Mouse (Mus musculus) Patski (cell line): ENCODE measurements around the gene Gm5460. TPM values are rescaled to one million over a fixed set of nuclear protein-coding genes. Genes with fewer than 3 reads are reported as not detected.

ENCODE experiments used
- ATAC-seq: fragments of 100-300 bp; one replicate; pipeline ENCODE4 v1.8.0; 2021
- CTCF ChIA-PET: fragments of 350-600 bp; sonication (Branson Sonifier 250); formaldehyde crosslinking; loops from one replicate; lab custom pipeline; 2022; ENCODE audit warnings: inconsistent platforms; lab: Charles Lee
- POLR2A ChIA-PET: fragments of 350-600 bp; sonication (Branson Sonifier 250); formaldehyde crosslinking; loops from one replicate; lab custom pipeline; 2022; ENCODE audit warnings: antibody characterized with exemption, inconsistent platforms; lab: Charles Lee
- DNase-seq: peaks from one replicate; pipeline ENCODE4 v3.0.0-alpha.2; 2011; ENCODE audit warnings: low read depth, low spot score
- H3K27me3 ChIP-seq: fragments of 371-371 bp; one replicate; pipeline ENCODE4 v1.5.1; 2021
- CTCF ChIP-seq: fragments of 100-300 bp; IDR thresholded peaks from one replicate; pipeline ENCODE4 v1.5.1; 2021
- in situ Hi-C: fragments of 300-500 bp; cut with MboI; formaldehyde crosslinking; loops from 3 replicates; pipeline ENCODE4 v1.11.1; 2018; ENCODE audit warnings: low pct_unique_long_range_greater_than_20kb, mixed read lengths
- polyA plus RNA-seq: library from polyadenylated mRNA; unstranded; gene quantifications from one replicate; pipeline ENCODE4 v1.2.3, GENCODE M21; 2021

Gene Gm5460
- polyA plus RNA-seq, 1 experiment from 2014 or later = not detected

DNA sequence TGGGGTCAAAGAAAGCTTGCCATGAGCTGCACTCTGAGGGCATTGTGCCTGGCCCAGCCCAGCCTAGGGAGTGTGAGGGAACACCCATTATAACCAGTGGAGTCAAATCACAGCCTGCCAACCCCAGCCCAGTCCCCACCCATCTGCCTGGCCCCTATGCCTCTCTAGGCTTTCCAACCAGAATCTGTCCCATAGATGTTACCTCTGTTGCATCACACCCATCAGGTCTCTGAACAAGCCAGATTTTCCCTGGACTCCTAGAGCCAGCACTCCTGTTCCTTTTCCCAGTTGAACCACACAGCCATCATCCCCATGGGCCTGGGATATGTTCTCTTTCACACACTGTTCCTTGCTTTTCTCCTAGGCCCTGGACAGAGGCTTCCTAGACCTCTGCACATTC, 15.1 kb upstream of the Gm5460 start:
- ChIA-PET POLR2A (no interaction called here), CTCF (no interaction called here)

DNA sequence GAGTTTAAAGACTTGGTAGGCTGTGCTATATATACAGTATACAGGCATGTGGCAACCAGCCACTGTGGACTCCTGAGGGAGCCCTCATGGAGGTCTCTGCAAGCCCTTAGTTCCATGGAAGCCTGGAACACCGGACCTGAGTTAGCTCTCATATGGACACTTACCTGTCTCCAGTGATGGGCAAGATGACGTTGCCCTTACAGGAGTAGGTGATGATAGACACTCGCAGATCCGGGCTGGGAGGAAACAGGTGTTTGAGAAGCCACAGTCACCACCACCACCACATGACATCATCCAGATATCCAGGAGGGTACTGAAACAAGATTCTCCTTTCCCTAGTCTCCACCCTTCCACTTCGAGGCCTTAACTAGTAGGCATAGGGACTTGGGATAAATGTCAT, 14.2 kb upstream of the Gm5460 start:
- ATAC-seq (no peak), DNase-seq (no peak)
- ChIA-PET CTCF (no interaction called here), POLR2A (no interaction called here)
- in situ Hi-C loops = no loop called here
- H3K27me3 ChIP-seq = no peaks in the 10 kb centered on the region
- TF ChIP-seq CTCF = no peak

More for the DNA sequence above, 15.1 kb upstream of the Gm5460 start:
- ATAC-seq (no peak), DNase-seq (no peak)
- TF ChIP-seq CTCF = no peak
- no peaks in the 10 kb centered on the region for H3K27me3 ChIP-seq
- in situ Hi-C loops = no loop called here

DNA sequence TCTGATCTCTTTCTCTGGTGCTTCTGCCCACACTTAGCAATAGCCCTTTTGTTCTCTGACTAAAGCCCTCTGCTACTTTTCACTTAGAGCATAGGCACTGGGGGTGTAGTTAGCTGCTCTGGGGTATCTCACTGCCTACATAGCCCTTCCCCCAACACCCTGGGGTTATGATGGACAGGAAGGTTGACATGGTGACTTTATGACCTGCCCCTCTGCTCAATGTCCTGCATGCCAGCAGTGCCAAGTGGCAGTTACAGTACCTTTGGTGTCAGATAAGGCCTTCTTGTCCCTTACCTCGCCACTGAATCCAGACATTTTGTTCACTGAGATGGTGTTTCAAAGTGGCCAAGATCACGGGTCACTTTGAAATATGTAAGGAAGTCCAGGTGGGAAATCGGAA, 1.5 kb upstream of the Gm5460 start, which contains the start of gene Gm30083:
Gene Gm30083 (minus strand): TSS at position 120 of the 400 bp plus-strand sequence.
- ATAC-seq (no peak), DNase-seq (no peak)
- ChIA-PET POLR2A (no interaction called here), CTCF (no interaction called here)
- TF ChIP-seq CTCF = no peak
- in situ Hi-C loops = no loop called here
- no peaks in the 10 kb centered on the region for H3K27me3 ChIP-seq

DNA sequence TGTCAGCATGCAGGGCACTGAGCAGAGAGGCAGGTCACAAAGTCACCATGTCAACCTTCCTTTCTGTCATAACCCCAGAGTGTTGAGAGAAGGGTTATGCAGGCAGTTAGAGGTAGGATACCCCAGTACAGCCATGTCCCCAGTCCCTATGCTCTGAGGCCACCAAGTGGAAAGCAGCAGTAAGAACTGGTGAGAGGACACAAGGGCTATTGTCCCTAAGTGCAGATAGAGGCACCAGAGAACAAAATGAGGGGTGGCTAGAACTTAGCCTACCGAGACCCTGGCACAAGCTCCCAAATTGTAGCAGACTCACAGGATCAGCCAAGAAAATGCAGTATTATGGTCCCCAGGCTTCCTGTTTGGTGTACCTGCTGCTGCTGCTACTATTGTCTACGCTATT, 380 bp downstream of the Gm5460 start:
- ChIA-PET POLR2A (no interaction called here), CTCF (no interaction called here)
- in situ Hi-C loops = no loop called here
- no peak for TF ChIP-seq CTCF
- DNase-seq = no peak
- H3K27me3 ChIP-seq = no peaks in the 10 kb centered on the region
- no peak for ATAC-seq

DNA sequence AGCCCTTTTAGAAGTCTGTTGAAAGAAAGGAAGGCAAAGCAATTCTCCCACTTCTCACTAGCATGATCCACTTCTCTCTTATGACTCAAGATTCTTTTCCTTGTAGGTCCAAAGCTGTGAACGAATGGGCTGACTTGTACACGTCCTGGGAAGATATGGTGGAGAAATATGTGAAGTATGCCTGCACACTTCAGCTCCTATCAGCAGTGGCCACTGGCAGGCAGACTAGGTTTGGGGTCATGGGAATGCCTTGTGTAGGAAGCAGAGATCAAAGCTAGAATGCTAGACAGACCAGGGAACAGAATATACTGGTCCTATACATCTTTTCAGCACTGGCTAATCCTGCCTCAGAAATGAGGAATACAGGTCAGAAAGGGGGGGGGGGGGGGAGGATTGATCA, 10.2 kb downstream of the Gm5460 start:
- DNase-seq (no peak), ATAC-seq (no peak)
- TF ChIP-seq CTCF = no peak
- POLR2A ChIA-PET = no interaction called here
- peaks cover 3% of the 10 kb centered on the region for H3K27me3 ChIP-seq
- CTCF ChIA-PET = no interaction called here
- in situ Hi-C loops = no loop called here

DNA sequence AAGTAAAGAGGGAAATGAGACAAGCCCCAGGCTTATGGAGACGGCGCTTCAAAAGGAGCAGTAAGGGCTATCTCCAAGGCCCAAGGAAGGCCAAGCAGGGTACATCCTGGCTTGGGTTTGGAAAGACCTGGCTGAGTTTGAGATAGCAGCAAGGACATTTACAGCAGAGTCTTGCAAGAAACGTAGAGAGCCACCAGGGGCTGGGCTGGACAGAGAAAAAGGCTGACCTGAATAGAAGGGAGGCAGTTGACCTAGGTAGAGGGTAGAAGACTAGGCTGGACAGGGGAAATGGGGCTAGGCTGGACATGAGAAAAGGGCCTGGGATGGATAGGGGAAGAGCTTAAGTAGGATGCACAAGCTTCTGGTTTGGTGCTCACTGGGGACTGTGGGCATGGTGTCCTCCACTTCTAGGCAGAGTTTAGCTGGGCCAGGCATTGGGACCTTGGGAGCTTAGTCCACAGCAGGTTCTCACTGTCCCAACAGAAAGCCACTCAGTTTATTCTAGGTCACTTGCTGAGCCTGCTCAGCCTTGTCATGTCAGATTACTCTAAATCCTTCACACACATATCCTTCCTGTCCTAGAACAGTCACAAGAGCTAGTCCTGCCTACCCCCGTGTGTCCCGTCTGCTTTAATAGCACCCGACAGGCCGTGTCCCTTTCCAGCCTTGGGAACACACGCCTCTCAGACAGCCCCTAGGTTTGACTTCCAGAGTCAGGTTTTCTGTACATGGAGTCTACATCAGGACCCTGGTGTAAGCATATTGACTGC, 17.5 kb downstream of the Gm5460 start:
- in situ Hi-C loops = no loop called here
- CTCF ChIA-PET = no interaction called here
- TF ChIP-seq CTCF = no peak
- POLR2A ChIA-PET = no interaction called here
- no peak for ATAC-seq
- DNase-seq = no peak
- peaks cover 3% of the 10 kb centered on the region for H3K27me3 ChIP-seq

DNA sequence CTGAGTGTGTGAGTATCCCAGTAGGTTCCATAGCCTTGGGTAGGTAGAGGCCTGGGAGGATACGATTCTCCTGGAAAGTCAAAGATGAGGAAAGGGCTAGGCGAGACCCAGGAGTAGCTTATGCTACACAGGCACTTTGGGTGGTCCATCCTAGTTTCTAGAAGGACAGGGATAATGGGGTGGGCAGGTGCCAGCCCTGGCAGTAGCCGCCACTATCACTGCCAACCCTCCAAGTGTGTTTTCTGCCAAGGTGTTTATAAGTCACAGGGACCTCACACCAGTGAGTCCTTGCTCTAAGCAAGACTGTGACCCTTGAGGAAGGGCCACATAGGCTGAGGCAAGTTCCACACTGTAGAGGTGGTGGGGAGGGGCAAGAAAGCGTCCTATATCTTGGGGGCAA, 24.7 kb downstream of the Gm5460 start:
- no peak for ATAC-seq
- CTCF ChIA-PET = no interaction called here
- in situ Hi-C loops = no loop called here
- no peak for TF ChIP-seq CTCF
- DNase-seq = no peak
- H3K27me3 ChIP-seq = no peaks in the 10 kb centered on the region
- POLR2A ChIA-PET = no interaction called here

DNA sequence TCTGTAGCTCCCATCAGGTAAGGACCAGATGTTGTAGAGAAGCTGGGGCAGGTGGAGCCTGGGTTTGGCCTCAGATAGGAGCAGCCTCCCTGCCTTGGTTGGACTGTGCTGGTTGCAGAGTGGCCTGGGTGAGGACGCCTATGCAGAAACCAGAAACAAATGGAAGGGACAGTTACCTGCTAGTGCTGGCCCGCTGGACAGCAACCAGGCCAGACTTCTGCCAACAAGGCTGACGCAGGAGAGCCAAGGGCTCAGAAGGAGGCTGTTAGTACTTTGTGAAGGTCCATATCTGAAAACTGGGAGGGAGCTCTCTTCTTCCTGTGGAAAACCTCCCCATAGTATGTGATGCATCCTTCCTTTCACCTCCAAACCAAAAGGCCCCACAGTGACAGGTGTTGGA, 26.8 kb downstream of the Gm5460 start:
- CTCF ChIA-PET = no interaction called here
- ATAC-seq (no peak), DNase-seq (no peak)
- no peak for TF ChIP-seq CTCF
- in situ Hi-C loops = no loop called here
- no peaks in the 10 kb centered on the region for H3K27me3 ChIP-seq
- POLR2A ChIA-PET = interaction anchor here (0.7 kb wide), 1 partner anchor 10 kb away, joined by 4 read pairs; no protein-coding TSS in a partner anchor

DNA sequence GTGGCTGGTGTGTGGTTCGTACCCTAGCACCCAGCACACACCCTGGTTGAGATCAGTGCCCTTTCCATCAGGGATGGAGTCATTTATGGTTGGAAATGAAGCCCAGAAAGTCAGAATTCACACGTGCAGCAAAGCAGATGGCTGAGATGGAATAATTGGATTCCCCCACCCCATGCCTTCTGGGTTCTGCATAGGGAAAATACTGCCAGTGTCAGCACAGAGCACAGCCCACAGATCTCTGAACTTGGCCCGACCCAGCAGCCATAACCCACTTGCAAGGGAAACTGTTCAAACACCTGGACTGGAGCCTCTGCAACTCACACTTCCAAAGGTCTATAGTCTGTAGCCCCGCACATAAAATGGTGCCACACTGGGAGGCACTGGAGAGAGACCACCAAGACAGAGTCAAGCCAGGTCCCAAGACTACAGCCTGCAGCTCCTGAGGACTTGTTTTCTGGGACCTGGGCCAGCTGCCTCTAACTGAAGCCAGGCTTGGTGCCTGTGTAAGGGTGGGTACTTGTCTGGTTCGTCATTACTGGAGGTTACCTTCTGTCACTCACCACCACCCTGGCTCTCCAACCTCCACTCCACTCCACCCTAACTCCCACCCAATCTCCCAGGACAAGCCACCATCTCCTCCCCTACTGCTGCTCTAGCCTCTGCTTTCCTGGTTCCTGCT, 33.7 kb downstream of the Gm5460 start:
- CTCF ChIA-PET = no interaction called here
- POLR2A ChIA-PET = no interaction called here
- no peak for ATAC-seq
- no peaks in the 10 kb centered on the region for H3K27me3 ChIP-seq
- in situ Hi-C loops = no loop called here
- DNase-seq = no peak
- TF ChIP-seq CTCF = no peak

DNA sequence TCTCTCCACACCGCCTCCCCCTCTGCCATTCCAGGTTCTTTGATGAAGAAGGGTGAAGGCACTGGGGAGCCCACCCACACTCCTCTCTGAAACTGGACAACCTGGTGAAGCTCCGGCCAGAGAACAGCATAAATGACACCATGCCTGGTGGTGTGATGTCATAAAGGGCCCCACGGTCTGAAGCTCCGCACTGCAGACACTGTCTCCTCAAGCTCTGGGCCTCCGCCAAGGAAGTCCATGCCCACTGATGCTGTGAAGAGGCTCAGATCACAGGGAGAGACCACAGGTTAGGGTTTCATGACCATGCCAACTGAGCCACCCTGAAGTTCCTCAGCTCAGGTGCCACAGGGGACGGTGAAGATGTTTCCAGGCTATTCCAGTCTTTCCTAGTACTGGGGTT, 36.0 kb downstream of the Gm5460 start, which contains the start of gene Antxrl:
Gene Antxrl (plus strand): TSS at position 192 of the 400 bp plus-strand sequence.
- H3K27me3 ChIP-seq = no peaks in the 10 kb centered on the region
- in situ Hi-C loops = no loop called here
- ChIA-PET CTCF (no interaction called here), POLR2A (interaction anchor here (1.0 kb wide), 1 partner anchor 9 kb away, joined by 4 read pairs; no protein-coding TSS in a partner anchor)
- DNase-seq = no peak
- TF ChIP-seq CTCF = no peak
- no peak for ATAC-seq

DNA sequence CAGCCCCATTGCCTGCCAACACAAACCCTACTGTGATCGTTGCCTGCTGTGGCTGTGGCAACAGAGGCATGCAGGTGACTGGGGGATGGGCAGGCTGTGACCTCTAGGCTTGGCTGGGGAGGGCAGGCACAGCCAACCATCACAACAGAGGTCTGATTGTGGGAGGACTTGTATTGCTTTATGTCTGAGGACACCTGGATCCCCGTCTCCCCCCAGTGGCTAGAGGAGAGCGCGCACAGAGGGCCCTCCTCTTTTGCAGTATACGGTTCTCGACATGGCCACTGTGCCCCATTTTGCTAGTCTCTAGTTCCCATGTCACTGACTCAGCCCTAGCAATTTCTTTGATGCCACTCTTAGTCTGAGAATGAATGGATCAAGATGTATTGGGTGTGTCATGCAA, 55.1 kb downstream of the Gm5460 start:
- no peak for ATAC-seq
- no peak for TF ChIP-seq CTCF
- POLR2A ChIA-PET = no interaction called here
- CTCF ChIA-PET = interaction anchor here (1.0 to 1.5 kb wide), 2 partner anchors 9 kb away, joined by 3 to 7 read pairs; no protein-coding TSS in a partner anchor
- DNase-seq = no peak
- in situ Hi-C loops = no loop called here
- H3K27me3 ChIP-seq = no peaks in the 10 kb centered on the region
